Mouse (Mus musculus): ENCODE data around the gene Defb29.
A peak's percentile ranks its signal among the peaks of the same experiment; 100 is the strongest.

Defb29 gene

DNA sequence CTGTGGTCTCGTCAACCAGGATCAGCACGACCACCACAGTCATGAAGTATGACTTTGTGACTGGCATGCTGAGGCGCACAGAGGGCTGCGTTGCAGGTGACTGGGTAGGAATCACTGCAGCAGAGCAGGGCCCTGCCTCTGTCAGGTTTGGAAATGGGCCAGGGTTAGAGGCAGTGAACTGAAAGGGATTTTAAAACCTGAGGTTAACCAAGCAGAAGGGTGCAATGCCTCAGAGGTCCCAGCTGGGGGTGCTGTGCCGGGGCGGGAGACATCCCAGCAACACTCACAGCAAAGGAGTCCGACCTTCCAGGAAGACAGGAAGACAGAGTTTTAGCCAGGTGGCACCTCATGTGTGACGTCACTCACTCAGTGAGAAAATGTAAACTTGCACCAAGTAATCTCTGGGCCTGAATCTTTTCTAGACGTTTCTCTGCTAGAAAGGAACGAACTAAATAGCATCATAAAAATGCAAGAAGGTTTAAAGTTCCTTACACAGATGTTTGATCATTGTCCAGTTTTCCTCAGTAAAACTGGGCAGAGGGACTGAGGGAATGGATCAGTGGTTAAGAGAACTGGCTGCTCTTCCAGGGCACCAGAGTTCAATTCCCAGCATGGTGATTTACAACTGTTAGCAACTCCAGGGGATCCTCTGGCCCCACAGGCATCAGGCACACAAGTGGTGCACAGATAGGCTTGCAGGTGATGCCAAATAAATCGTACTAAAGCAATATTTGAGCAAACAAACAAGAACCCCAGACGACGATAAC lies at the start of gene Defb29:
TSS of gene Defb29 (minus strand) at position 155 of the 767 bp plus-strand sequence.
- no peak for DNase-seq (ENCODE audit: low read depth)

DNA sequence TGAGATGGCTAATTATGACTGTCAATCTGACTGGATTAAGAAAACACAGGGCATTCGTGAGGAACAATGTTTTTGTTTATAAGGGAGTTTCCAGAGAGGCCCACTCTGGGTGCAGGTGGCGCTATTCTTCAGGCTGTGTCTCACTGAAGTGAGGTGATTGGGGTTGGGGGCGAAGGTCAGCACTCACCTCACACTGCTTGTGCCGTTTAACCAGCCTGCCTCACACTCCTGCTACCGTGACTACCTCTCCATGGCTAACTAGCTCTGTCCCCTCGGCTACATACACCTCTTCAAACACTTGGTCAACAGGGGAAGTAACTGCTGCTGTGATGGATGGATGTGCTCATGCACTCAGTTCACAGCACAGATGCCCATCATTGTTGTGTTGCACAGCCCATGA lies 49.1 kb upstream of the Defb29 start:
- no peak for DNase-seq (ENCODE audit: low read depth)

DNA sequence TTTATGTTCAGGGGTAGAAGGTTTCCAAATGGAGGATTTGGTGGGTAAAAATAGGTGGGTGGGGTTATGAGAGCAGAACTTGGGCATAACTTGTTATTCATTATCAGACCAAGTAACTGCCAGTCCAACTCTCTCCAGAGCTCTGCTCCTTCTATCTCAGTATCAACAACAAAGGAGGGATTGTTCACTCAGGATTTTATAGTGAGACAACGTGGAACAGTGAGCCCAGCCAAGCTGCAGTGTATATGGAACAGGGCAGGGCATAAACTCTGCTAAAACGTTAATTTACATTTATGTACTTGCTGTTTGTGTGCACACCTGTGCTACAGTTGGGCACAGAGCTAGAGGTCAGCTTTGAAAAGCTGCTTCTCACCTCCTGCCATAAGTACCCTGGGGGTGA lies 48.6 kb upstream of the Defb29 start:
- no peak for DNase-seq (ENCODE audit: low read depth)

DNA sequence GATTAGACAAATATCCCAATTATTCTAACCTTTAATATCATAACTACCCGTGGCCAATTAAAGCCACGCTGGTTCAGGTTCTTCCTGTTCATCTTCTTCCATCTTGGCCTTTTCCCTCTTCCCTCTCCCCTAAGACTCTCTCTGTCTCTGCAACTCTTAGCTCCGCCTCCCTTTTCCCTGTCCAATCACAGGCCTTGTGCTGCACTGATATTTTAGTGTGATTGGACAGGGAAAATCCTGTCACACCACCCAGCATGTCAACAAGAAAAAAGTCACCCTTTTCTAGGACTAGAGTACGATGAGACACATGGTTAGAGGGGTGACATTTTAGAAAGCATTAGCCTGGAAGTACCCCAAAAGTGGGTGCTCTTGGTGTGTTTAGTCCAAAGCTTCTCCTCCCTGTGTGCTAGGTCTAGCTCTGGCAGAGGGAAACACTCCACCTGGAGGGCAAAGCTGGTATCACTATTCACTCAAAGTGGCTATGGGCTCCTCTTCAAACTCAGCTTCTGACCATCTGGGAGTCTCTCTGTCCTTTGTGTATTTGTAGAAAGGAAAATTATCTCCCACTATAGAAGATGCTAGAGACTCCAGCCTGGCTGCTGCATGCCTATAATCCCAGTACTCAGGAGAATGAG lies 47.1 kb upstream of the Defb29 start:
- DNase-seq (ENCODE audit: low read depth): peak; percentile 17

DNA sequence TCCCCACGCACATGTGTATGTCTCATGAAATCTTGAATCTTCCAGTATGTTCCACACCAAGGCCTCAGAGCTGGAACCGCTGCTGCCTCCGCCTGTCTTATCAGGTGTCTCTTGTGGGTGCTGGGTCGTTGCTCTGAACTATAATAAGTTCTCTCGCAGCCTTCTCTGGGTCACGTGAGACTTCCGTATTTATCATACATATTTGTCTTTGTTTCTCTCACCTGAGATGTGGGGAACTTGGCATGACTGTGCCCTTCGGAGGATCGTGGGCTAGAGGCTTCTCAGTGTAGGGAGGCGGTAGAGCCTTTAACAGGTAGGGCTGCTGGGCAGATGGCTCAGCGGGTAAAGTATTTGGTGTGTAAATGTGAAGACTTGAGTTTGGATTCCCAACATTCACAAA lies 40.7 kb upstream of the Defb29 start:
- DNase-seq (ENCODE audit: low read depth): no peak

DNA sequence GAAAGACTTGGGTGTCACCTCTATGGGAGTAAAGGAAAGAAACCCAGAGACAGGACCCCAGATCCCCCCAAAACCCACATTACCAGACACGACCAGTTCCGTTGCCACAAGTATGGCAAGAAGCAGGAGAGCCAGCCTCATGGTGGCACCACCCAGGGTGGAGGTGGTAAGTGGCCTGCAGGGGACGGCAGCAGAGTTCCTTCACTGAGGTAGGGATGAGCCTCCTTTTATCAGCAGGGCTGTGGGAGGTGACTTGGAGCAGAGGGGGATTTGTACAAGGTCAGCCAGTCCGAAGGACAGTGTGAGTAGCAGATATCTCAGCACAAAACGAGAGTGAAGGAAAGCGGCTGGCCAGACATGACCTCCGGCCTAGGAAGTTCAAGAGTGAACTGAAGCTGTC lies 40.2 kb upstream of the Defb29 start, which contains the start of gene Defb19:
TSS of gene Defb19 (minus strand) at position 206 of the 400 bp plus-strand sequence.
- no peak for DNase-seq (ENCODE audit: low read depth)

DNA sequence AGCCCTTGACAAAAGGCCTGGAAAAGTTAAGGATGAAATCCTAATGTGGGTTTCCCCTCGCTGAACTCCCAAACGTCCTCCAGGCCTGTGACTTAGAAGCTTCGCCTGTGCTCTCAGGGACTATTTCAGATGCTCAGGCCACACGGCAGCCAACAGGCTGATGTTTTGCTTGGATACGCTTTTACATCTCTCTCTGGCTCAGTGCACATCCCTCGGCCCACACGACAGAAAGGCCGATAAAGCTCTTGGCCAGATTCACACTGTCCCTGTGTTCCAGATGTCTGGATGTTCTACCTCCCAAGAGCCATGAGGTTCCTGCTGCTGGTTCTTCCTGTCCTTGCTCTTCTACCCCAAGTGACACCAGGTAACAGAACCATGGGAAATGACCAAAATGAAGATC lies 33.6 kb upstream of the Defb29 start:
- DNase-seq (ENCODE audit: low read depth): no peak

DNA sequence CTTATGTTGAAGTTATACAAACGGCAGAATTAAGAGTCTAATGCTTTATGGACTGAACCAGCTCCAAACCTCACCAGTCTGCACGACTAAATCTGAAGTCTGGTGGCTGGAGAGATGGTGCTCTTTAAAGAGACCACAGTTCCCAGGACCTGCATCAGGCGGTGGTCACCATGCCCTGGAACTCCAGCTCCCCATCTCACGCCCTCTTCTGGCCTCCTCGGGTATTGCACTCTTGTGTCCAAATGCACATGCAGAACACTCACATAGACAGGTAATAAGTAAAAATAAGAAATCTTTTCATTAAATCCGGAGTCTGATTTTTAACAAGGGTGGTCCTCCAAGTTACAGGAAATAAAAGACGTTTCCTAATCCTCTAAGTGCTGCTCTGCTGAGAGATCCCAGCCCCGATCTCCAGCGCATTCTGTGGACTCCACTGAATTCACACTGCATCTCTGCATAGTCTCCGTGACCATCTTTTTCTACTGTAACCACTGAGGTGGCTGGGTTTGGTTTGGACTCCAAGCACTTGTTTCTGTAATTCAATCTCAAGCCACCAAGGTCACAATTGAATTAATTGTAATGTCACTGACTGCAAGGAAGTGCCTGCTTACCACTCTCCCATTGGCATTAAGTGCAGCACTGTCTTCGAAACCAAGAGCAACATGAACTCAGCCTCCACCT lies 32.4 kb upstream of the Defb29 start, which contains the start of gene Defb21:
TSS of gene Defb21 (plus strand) at position 631 of the 681 bp plus-strand sequence.
- peak; percentile 19 for DNase-seq (ENCODE audit: low read depth)

DNA sequence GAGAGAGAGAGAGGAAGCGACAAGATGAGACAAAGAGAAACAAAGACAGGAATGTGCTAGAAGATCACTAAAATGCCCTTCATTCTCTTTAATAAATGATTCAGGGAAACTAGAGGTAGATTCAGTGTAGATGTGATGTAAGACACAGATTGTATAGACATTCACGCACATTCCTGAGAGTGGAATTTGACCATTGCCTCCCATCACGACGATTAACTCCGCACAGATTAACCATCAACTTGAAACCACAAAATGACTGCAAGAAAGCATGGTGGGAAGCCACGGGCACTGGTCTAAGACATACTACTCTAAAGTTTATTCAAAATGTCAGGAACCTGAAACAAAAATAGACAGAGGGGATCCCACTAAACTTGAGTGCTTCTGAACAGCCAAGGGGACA lies 30.4 kb upstream of the Defb29 start:
- no peak for DNase-seq (ENCODE audit: low read depth)

DNA sequence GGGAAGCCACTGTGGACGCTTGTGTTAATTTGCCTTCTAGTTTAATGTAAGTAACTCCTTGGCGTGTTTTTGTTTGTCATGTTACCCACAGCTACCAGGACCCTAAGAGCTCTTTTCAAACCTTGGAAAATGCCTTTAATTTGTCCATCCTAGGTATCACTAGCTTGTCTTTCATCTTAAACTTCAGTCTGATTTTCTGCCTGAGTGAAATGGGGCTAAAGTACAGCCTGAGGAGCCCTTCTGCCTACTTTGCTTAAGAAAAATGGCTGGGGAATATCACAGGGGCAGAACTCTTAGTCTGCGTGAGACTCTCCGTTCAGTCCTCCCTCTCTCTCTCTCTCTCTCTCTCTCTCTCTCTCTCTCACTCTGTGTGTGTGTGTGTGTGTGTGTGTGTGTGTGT lies 30.0 kb upstream of the Defb29 start:
- DNase-seq (ENCODE audit: low read depth): no peak

DNA sequence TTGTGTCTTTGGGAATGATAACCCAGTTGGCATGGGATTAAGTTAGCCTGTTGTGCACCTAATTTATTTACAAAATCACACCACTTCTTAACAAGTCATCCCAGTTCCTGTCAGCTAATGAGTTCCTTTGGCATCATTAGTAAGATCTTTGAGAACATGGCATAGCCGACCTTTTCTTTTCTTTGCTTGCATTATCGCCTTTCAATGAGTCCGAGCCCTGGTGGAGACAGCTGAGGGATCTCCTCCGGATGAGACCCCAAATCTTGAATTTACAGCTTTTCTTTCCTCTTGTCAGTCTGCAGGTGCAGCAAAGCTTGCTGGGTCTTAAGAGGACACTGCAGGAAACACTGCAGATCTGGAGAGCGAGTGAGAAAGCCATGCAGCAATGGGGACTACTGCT lies 29.1 kb upstream of the Defb29 start, which contains the start of gene Gm17416:
TSS of gene Gm17416 (plus strand) at position 301 of the 400 bp plus-strand sequence.
- DNase-seq (ENCODE audit: low read depth): no peak

DNA sequence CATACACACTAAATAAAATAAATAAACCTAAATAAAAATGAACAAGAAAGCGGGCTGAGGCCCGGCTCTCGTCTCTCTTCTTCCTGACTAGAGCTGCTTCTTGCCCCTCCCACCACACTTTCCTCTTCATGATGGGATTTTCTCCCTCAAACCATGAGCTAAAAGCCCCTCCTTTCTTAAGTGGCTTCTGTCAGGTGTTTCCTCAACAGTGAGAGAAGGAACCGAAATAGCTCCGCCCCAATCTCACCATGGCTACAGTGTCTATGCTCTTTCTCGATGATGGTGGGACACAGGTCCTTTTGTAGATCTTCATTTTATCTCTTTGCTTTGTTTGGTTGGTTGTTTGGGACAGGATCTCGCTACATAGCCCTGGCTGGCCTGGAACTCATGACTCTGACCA lies 16.8 kb upstream of the Defb29 start:
- no peak for DNase-seq (ENCODE audit: low read depth)

DNA sequence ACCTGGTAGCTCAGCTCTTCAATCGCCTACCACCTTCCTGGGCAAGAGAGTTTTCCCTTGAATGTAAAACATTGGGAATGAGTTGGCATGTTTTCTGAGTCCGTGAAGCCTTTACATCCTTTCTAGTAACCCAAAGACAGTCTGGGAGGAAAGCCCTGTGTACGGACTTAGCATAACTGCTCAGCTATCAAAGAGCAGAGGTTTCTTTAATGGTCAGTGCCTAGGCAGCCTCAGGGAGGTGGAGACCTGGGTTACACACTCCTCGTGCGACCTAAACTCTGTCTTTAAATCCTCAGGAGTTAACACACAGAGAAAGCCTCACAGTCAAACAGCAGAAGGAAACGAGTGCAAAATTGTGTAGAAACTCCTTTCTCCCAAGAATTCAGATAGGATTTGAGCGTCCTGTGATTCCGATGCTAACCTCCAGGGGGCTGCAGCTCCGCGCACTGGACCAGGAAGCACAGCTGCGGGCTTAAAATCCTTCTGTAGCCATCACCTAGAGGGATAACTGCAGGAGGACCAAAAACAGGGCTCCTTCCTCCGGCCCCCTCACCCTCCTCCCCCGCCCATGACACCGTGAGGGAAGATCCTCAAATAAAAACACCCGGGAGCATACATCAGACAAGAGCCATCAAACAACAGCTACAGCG lies 14.0 kb upstream of the Defb29 start:
- peak; percentile 29 for DNase-seq (ENCODE audit: low read depth)

DNA sequence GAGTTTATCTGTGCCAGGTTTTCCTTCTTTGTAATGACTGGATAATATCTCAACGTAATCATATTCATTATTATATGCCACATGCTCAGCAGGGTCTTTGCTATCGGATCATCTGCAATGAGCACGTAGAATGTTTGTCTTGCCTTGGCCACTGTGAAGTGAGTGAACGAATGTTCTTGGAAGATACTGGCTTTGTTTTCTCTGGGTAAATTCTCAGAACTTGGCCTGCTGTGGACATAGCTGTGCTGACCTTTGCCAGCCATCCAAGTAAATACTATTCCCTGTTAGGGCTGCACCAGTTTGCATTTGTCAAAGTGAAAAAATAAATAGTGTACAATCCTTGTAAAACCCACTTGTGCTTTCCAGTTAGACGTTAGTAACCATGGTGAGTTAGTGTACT lies 8.2 kb upstream of the Defb29 start:
- no peak for DNase-seq (ENCODE audit: low read depth)

DNA sequence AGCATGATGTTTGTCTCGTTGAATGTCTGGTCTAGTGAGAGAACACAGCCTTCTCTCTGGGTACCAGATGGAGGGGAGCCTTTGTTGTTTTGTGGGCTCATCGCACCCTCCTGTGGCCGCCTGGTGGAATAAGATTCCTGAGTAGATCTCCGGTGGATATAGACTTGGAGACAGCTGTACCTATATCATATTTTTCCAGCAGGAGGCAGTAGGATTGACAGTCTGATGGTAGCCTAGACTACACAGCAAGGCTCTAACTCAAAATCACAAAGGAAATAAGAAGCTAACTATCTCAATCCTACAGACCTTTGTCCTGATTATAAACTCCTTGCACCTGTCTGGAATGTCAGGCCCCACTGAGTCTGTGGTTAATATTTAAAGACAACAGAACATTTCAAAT lies 4.8 kb upstream of the Defb29 start:
- peak; percentile 5 for DNase-seq (ENCODE audit: low read depth)

DNA sequence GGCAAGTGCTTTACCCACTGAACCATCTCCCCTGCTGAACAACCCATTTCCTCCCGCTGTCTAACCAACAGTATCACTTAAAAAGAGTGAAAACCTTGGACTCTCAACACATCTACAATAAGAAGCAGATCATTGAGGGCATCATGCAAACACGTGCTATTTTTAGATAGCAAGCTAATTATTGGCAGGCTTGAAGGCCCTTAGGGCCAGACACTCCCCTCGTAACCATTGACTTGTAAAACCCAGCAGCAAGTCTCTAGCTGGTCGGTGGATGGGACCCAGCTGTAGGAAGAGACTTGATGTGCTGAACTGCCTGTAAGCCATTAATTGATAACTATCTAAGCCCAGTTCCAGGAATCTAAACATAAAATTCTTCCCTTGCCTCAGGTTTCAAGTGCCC lies 3.6 kb upstream of the Defb29 start:
- no peak for DNase-seq (ENCODE audit: low read depth)

DNA sequence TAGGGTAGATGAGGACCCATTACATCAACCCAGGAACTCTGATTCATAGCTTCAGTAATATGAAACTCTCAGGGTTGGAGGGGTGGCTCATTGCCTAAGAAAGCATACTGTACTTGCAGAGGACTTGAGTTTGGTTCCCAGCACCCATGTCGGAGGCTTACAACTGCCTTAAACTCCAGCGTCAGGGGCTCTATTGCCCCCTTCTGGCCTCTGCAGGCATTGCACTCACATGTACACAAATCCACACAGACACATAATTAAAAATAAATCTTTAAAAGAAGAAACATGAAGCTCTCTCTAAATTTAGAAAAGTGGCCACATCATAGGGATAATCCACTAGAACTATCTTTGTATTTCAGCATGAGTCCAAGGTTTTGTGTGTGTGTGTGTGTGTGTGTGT lies 3.0 kb upstream of the Defb29 start:
- no peak for DNase-seq (ENCODE audit: low read depth)

DNA sequence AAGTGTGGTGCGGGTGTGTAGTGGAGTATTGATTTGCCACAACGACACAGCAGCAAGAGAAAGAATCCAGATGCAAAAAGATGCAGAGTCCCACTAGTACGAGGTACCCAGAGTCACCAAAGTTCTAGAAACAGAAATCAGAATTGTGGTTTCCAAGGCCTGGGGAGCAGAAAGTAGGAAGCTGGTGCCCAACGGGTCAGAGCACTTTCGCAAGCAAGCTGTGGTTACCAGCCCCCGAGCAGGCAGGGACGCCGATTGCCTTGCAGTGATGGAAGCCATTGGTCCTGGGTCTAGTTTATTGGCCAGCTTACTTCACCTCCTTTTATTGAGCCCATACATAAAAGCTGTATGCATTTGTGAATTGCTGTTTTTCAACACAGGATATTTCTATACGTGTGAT lies 2.1 kb upstream of the Defb29 start:
- DNase-seq (ENCODE audit: low read depth): no peak

DNA sequence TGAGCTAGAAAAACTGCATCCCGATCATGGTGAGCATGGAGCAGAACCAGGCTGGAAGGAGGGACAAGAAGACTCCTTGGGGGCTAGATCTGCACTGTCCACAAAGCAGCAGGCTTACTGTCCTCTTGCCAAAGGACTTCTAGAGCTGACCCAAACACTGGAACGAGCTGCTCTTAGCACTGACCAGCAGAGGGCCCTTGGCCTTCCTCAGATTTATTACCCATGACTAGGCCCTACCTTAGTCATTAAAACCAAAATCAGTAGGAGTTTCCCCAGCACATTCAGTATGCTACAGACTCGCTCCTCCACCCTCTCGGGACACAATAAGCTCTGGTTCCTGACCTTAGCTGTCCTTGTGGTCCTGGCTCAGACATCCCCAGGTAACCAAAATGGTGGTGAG lies 21.9 kb downstream of the Defb29 start, which contains the start of gene Defb28:
TSS of gene Defb28 (plus strand) at position 275 of the 400 bp plus-strand sequence.
- DNase-seq (ENCODE audit: low read depth): no peak

DNA sequence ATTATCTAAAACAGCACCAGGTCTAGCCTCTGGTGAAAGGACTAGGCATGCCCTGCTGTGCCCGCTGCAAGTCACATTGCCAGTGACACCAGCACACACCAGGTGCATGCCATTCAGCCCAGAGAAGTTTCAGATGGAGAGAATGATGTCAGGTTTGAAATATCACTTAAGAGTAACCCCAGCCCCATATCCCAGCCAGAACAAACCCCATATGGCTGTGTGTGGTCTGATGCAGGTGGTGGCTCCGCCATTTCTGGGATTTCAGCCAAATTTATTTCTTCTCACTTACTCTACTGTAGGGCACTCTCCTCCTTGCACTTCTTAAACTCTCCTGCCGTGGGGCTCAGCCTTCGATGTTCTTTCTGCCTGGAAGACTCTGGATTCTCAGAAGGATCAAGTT lies 23.8 kb downstream of the Defb29 start:
- DNase-seq (ENCODE audit: low read depth): no peak

DNA sequence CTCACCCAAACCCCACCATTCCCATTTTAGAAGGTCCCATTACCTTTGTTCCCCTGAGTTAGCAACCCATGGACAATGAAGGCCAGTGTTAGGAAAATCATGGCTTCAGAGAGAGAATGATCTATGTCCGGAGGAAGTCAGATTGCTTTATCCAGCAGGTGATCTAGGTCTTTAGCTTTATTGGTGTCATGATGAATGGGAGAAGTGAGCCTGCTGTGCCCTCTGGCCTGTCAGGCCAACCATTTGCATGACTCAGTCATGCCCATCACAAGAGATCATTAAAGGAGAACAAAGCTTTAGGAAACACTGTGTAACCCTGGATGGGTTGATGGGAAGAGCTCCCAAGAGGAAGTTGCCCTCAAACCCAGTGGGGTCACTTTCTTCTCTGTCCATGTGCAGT lies 28.3 kb downstream of the Defb29 start, which contains the start of gene Defb26:
TSS of gene Defb26 (minus strand) at position 101 of the 400 bp plus-strand sequence.
- DNase-seq (ENCODE audit: low read depth): no peak

DNA sequence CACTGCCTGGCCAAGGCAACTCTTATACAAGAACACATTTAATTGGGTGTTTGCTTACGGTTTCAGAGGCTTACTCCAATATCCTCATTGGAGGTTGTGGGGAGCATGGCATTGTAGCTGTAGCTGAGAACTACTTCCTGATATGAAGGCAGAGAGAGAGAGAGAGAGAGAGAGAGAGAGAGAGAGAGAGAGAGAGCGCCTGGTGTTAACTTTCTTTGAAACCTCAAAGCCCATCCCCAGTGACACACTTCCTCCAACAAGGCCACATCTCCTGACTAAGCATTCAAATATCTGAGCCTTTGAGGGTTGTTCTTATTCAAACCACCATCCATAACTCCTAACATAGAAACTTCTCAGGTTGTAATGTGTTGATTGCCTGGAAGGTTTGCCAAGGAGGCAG lies 35.9 kb downstream of the Defb29 start:
- no peak for DNase-seq (ENCODE audit: low read depth)
